Mouse (Mus musculus) liver, embryonic 14.5 days (tissue): ENCODE results near the gene Kcnj10. TPM values are rescaled to one million over a fixed set of nuclear protein-coding genes. Genes with fewer than 3 reads are reported as not detected.

Experiments
- ATAC-seq: fragments of 200-750 bp; cut with Nextera tagmentation; 2 replicates; pipeline ENCODE4 v1.8.0; 2017; ENCODE audit warnings: moderate number of reproducible peaks, mild to moderate bottlenecking, moderate library complexity; ENCODE audit not compliant: insufficient read depth
- DNase-seq, 3 experiments: peaks; one replicate each; pipeline ENCODE4 v3.0.0-alpha.2; 2012 to 2013; ENCODE audit warnings: low read depth in 3 of 3, low spot score in 3 of 3
- H3K27ac ChIP-seq: fragments of 300-500 bp; sonication (generic); 2 replicates; pipeline ENCODE4 v1.5.1; 2014; ENCODE audit warnings: moderate library complexity, mild to moderate bottlenecking, control low read depth, inconsistent platforms
- H3K27me3 ChIP-seq: fragments of 300-500 bp; sonication (generic); 2 replicates; pipeline ENCODE4 v1.6.1; 2014; ENCODE audit warnings: mild to moderate bottlenecking, low read length, moderate library complexity; ENCODE audit not compliant: control insufficient read depth, insufficient read depth
- H3K36me3 ChIP-seq: fragments of 300-500 bp; sonication (generic); replicated peaks from 2 replicates; pipeline ENCODE4 v1.6.1; 2014; ENCODE audit warnings: low read depth; ENCODE audit not compliant: control insufficient read depth, insufficient read depth
- H3K4me1 ChIP-seq, 2 experiments: fragments of 200-500 bp in 1 of 2; fragments of 300-500 bp in 1 of 2; sonication (generic) in 1 of 2; replicated peaks; 2 replicates each; pipeline ENCODE4 v1.6.1; 2012 to 2014; ENCODE audit warnings: antibody characterized with exemption in 1 of 2, inconsistent platforms in 1 of 2, low read length in 1 of 2; ENCODE audit not compliant: control insufficient read depth in 2 of 2, insufficient read depth in 2 of 2
- H3K4me2 ChIP-seq: fragments of 300-500 bp; sonication (generic); 2 replicates; pipeline ENCODE4 v1.6.1; 2014; ENCODE audit warnings: low read depth, mild to moderate bottlenecking, control low read depth, moderate library complexity
- H3K4me3 ChIP-seq, 2 experiments: fragments of 200-500 bp in 1 of 2; fragments of 300-500 bp in 1 of 2; sonication (generic) in 1 of 2; 2 replicates each; pipeline ENCODE4 v1.5.1; 2012 to 2014; ENCODE audit warnings: low read depth in 2 of 2, low read length in 2 of 2, mild to moderate bottlenecking in 2 of 2, control low read depth in 1 of 2, inconsistent platforms in 1 of 2, moderate library complexity in 1 of 2; ENCODE audit not compliant: insufficient read depth in 1 of 2
- H3K9ac ChIP-seq: fragments of 300-500 bp; sonication (generic); replicated peaks from 2 replicates; pipeline ENCODE4 v1.6.1; 2014; ENCODE audit warnings: mild to moderate bottlenecking, control low read depth, moderate library complexity
- H3K9me3 ChIP-seq: fragments of 300-500 bp; sonication (generic); 2 replicates; pipeline ENCODE4 v1.6.1; 2016; ENCODE audit warnings: low read length, mixed read lengths; ENCODE audit not compliant: control insufficient read depth
- CTCF ChIP-seq: IDR thresholded peaks from 2 replicates; pipeline ENCODE4 v1.5.1; 2016; ENCODE audit warnings: antibody characterized with exemption, low read depth, control low read depth
- EP300 ChIP-seq: IDR thresholded peaks from 2 replicates; pipeline ENCODE4 v1.6.1; 2016; ENCODE audit warnings: antibody characterized with exemption, low read depth
- WGBS: fragments of 180-500 bp; shearing (Covaris S2); extraction: QIAGEN DNeasy Blood & Tissue Kit; methylation state at CpG from one replicate; pipeline ENCODE4 v1.1.7; 2014; ENCODE audit not compliant: insufficient replicate concordance; 5-methylcytosine and 5-hydroxymethylcytosine counted together
- polyA plus RNA-seq, 2 experiments: library from polyadenylated mRNA; depleted of rRNA in 1 of 2; stranded (reverse) in 1 of 2; unstranded in 1 of 2; fragments of >200 nt; fragmentation: Nextera tagmentation in 1 of 2; extraction: Ambion mirVana in 1 of 2; gene quantifications; 2 replicates each; pipeline versions ENCODE4 v1.2.1 to v1.2.3; 2012 to 2014

The Kcnj10 gene
- polyA plus RNA-seq, 2 experiments = 0.04 to 0.17 TPM

DNA sequence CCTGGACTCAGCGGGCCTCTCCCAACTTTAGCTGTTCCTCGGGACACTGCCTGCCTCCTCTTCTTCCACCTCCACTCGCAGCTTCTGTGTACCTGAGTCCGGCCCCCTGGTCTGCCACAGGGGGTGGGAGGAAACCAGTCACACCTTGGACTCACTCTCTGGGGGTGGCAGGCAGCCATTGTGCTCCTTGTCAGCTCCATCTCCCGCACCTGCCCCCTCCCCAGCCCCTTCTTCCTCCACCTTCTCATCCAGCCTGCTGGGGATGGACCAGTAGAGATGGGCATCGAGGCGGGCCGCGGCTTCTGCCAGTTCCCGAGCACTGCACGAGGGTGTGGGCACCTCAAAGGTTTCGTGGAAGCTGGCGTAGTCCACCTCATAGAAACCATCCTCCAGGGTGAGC, 18.3 kb upstream of the Kcnj10 start:
- peaks cover 28% of the 10 kb centered on the region for H3K27me3 ChIP-seq
- TF ChIP-seq EP300 (no peak), CTCF (no peak)
- WGBS = 58% methylated on average over 13 of the region's 13 CpGs

DNA sequence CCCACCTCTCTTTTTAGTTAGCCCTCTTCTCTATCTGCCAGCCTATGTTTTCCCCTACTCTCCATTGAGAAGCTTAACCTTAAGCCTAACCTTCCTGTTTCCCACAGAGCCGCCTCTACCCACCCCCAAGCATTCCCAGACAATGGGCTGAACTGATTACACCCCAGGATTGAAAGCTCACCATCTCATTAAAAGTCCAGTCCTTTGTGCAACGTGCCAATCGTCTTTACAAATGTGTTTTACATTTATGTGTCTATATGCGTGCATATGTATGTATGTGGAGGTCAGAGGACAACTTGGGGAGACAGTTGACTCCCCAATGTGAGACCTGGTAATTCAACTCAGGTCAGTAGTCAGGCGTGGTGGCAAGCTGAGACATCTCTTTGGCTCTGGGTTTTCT, 17.7 kb upstream of the Kcnj10 start:
- TF ChIP-seq CTCF = no peak
- TF ChIP-seq EP300 = no peak
- ATAC-seq (no peak), DNase-seq (no peak)
- no peak overlapping the region for H3K9ac ChIP-seq
- H3K9me3 ChIP-seq = no peaks in the 10 kb centered on the region
- peaks cover 28% of the 10 kb centered on the region for H3K27me3 ChIP-seq
- no peaks in the 10 kb centered on the region for H3K4me1 ChIP-seq
- H3K36me3 ChIP-seq = no peaks in the 10 kb centered on the region
- H3K4me2 ChIP-seq = no peak overlapping the region
- no peak overlapping the region for H3K27ac ChIP-seq
- H3K4me3 ChIP-seq = no peak overlapping the region
- WGBS = 41% methylated on average over 5 of the region's 5 CpGs

More for the DNA sequence above, 18.3 kb upstream of the Kcnj10 start:
- Histone ChIP-seq H3K4me2 (no peak overlapping the region), H3K36me3 (no peaks in the 10 kb centered on the region; the same call in 1 of the 2 replicates), H3K27ac (no peak overlapping the region), H3K4me1 (no peaks in the 10 kb centered on the region), H3K4me3 (no peak overlapping the region), H3K9me3 (no peaks in the 10 kb centered on the region), H3K9ac (no peak overlapping the region)
- ATAC-seq (no peak), DNase-seq (no peak)

DNA sequence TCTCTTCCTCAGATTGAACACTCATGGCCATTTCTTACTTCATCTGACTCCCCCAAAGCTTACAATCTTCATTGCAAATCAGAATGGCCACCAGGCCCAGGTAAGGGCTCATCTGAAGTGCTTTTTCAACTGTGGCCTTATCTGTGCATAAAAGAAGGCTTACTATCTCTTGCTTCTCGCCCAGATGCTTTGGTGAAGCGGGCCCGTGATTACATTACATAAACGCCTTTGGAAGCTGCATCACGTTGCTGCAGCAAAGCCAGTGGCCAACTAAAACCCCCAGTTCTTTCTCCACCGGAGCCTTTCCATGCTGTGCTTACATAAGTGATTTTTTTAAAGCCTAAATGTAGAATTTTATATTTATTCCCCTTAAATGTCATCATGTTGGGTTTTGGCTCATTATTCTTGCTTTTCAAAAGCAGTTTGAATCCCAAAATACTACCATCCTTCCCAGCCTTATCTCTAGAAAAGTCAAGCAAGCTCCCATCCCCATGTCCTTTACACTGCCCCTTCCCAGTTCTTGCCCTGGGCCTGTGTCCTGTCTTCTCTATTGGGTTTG, 17.1 kb upstream of the Kcnj10 start:
- Histone ChIP-seq H3K4me1 (no peaks in the 10 kb centered on the region), H3K9me3 (no peaks in the 10 kb centered on the region), H3K36me3 (no peaks in the 10 kb centered on the region), H3K27me3 (peaks cover 28% of the 10 kb centered on the region), H3K9ac (no peak overlapping the region), H3K4me3 (no peak overlapping the region), H3K27ac (no peak overlapping the region), H3K4me2 (no peak overlapping the region)
- WGBS = 23% methylated on average over 6 of the region's 6 CpGs
- TF ChIP-seq EP300 (no peak), CTCF (no peak)
- DNase-seq (no peak), ATAC-seq (no peak)

DNA sequence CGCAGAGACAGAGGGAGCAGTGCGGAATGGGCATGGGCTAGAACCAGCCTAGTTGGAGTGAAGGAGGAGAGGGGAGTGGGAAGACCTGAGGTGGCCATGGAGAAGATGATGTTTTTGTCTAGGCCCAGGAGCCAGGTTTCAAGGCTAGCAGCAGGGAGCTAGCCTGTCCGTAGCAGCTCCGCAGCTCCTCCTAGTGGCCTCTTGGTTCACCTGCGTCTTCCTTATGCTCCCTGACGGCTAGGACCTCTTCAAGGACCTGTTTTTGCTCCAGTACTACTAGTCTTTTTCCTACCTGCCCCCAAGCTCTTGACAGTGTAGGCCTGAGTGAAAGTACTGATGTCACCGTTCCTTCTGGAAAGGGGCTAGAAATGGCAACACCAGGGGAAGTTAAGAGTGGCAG, 16.3 kb upstream of the Kcnj10 start:
- Histone ChIP-seq H3K9ac (no peak overlapping the region), H3K27ac (no peak overlapping the region), H3K4me3 (no peak overlapping the region), H3K27me3 (peaks cover 28% of the 10 kb centered on the region), H3K36me3 (no peaks in the 10 kb centered on the region), H3K9me3 (no peaks in the 10 kb centered on the region), H3K4me1 (no peaks in the 10 kb centered on the region), H3K4me2 (no peak overlapping the region)
- DNase-seq (peak in 1 of 3 experiments; percentile 54), ATAC-seq (peak; percentile 54; the same call in 1 of the 2 replicates)
- 10% methylated on average over 7 of the region's 7 CpGs for WGBS
- TF ChIP-seq EP300 (no peak), CTCF (peak; percentile 92)

DNA sequence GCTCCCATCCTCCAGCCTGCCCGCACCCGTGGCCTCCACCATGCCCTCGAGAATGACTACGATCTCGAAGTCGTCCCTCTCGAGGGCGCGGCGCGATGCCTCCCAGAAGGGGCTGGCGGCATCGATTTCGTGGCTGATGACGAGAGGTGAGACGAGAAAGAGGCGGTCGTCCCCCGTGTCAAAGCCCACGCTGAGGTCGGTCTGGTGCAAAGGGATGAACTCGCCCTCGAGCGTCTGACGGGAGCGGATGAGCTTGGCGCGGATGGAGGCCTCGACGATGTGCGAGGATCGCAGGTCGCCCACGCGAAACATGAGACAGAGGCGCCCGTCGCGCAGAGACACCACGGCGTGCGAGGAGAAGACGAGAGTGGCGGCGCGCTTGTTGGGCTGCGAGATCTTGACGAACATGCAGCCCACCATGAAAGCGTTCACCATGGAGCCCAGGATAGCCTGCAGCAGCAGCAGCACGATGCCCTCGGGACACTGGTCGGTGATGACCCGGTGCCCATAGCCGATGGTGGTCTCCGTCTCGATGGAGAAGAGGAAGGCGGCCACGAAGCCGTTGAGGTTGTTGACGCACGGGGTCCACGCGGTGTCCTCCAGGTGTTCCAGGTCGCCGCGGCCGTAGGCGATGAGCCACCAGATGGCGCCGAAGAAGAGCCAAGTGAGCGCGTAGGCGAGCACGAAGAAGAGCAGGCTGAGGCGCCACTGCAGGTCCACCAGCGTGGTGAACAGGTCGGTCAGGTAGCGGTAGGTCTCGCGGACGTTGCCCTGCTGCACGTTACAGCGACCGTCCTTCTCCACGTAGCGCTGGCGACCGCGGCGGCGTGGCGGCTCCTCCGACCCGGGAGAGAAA, 15.1 kb upstream of the Kcnj10 start:
- peak; percentile 79 for TF ChIP-seq CTCF
- no peak for TF ChIP-seq EP300
- Histone ChIP-seq H3K4me1 (no peaks in the 10 kb centered on the region), H3K27me3 (peaks cover 28% of the 10 kb centered on the region), H3K36me3 (no peaks in the 10 kb centered on the region), H3K4me2 (peak overlapping the region; percentile 52), H3K9me3 (no peaks in the 10 kb centered on the region), H3K9ac (no peak overlapping the region), H3K27ac (no peak overlapping the region), H3K4me3 (peak overlapping the region in 1 of 2 experiments; percentile 35; a peak in 1 of 4 replicates)
- no peak for DNase-seq
- no peak for ATAC-seq
- 16% methylated on average over 94 of the region's 94 CpGs for WGBS
